Mouse (Mus musculus) gastrocnemius, adult 18-20 months (tissue): ENCODE results near the gene Rassf3. TPM values are rescaled to one million over a fixed set of nuclear protein-coding genes. Genes with fewer than 3 reads are reported as not detected.

Experiments used
- DNase-seq: peaks from one replicate; pipeline ENCODE4 v3.0.0; 2021; ENCODE audit warnings: low spot score
- total RNA-seq, 2 experiments: library from RNA; stranded (reverse); gene quantifications; 2 replicates each; pipeline ENCODE4 v1.2.3; 2021

Rassf3 gene
- total RNA-seq, 2 experiments from 2014 or later, result 34.7 to 47.5 TPM

DNA sequence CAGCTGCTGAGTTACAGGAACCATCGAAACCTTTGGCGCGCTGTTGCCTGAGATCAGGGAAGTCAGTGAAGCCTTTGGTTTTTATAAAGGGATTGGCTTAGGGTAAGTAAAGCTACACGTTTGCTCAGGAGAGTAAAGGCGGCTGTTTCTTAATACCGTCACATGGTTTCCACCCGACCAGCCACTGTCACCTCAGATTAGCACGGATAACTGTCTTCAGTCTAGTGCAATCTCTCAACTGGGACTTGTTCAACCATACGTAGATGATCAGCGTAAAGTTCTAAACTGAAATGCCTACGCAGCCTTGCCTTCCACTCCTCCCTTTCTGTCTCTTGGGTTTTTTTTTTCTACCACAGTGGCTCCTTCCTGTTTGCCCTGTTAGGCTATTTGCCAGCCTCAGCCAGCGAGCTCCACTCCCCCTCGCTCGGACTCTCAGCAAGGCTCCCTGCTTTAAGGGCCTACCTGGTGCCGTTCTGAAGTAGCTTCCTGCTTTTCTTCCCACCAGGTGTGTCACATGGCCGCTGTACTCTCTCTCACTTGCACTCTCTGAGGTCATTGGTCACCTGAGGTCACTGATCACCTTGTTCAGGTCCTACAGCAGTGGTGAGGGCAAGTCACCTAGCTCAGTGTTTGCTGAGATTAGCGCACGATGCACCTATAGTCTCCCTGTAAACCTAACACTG is 107.2 kb downstream of the Rassf3 start:
- no peak for DNase-seq

DNA sequence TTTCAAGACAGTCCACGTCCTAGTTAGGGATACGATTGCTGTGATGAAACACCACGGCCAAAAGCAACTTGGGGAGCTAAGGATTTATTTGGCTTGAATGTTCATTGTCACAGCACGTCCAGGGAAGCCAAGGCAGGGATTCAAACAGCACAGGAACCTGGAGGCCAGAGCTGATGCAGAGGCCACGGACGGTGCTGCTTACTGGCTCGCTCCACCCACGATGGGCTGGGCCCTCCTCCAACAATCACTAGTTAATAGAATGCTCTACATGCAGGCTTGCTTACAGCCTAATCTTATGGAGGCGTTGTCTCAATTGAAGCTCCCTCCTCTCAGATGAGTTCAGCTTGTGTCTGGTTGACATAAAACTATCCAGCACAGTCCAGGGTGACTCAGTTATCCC is 108.4 kb downstream of the Rassf3 start:
- no peak for DNase-seq

DNA sequence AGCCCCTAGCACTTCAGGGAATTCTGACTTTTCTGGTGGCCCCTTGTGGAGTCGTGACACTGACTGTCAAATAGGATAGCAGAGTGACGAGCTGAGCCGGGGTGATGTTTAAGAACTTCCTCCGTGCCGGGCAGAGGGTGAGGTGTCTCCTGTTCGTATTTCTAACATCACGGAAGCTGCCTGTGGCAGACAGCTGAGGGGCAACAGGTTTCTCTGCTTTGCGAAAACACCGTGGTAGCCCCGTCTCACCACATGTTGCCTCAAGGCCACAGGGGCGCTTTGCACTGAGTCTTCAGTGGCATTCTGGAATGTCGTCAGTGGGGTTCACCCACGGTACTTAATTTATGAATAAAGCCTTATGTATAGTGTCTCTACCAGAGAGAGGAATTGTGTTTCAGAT is 108.9 kb downstream of the Rassf3 start:
- no peak for DNase-seq

DNA sequence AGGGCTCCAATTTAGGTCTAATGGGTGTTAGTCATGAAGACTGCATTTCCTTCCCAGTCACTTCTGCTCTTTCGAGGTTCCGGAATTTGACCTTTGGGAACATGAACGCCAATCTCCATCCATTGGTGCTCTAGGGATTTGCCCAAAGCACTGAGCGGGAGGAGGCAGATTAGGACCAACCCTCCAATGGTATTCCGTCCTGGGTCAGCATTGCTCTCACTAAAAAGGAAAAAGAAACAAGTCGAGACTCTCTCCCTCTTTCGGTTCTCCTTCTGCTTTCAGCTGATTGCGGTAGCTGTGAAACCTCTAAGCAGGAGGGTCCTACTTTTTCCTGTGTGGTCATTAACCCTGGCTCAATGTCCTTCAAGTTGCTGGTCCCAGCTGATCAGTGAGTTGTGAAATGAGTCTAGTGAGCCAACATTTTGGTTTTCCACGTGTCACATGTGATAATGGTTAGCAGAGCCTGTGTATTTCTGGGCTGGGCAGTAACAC is 110.3 kb downstream of the Rassf3 start:
- DNase-seq, result peak; percentile 48

DNA sequence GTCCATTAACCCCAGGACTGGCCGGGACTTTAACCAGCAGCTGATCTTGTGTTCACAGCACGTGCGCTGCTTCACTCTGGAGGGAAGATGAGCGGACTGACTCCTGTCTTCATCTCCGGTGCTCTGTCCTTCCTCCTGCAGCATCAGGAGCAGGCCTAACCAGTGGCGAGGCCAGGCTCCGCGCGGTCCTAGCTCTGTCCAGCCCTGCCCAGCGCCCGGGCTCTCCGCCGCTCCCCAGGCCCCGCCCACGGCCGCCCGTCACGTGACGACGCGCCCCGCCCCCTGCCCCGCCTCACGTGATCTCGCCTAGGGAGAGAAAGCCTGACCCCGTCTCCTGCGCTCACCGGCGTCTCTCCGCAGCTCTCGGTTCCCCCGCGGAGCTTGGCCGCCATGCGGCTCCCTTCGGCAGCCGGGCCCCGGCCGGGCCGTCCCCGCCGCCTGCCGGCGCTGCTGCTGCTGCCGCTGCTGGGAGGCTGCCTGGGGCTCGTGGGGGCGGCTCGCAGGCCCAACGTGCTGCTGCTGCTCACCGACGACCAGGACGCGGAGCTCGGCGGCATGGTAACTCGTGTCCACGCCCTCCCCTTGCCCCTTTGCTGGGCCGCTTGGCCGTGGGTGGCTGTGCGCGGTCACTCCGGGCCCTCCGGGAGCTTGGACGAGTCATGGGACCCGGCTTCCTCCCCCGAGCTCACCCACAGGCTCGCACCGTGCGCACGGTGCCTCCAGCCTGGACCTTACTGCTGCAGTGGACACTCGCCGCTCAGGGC is 111.2 kb downstream of the Rassf3 start, which contains the start of gene Gns:
Gns (plus strand) TSS at position 290 of the 764 bp plus-strand sequence.
- peak; percentile 79 for DNase-seq

DNA sequence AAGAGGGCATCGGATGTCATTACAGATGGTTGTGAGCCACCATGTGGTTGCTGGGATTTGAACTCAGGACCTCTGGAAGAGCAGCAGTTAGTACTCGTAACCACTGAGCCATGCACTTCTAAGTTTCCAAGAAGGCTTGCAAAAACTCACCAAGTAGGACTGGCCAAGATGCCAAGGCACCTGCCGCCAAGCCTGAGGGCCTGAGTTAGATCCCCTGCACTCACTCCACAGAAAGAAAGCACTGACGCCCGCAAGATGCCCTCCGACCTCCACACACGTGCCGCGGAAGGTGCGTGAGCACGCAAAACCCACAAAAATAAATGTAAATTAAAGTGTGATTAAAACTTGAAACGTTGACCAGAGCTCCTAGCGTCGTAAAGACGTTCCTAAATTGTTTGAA is 111.8 kb downstream of the Rassf3 start:
- no peak for DNase-seq

DNA sequence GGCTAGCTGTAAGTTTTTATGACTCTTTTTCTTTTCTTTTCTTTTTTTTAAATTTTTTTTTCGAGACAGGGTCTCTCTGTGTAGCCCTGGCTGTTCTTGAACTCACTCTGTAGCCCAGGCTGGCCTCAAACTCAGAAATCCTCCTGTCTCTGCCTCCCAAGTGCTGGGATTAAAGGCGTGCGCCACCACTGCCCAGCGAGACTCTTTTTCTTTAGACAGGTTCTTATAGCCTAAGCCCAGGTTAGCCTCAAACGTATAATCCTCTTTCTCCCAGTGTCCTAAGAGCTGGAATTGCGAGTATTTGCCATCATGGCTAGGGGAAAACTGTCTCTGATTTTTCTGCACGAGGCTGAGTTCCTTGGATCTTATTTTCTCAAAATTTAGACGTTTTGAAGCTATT is 112.9 kb downstream of the Rassf3 start:
- no peak for DNase-seq

DNA sequence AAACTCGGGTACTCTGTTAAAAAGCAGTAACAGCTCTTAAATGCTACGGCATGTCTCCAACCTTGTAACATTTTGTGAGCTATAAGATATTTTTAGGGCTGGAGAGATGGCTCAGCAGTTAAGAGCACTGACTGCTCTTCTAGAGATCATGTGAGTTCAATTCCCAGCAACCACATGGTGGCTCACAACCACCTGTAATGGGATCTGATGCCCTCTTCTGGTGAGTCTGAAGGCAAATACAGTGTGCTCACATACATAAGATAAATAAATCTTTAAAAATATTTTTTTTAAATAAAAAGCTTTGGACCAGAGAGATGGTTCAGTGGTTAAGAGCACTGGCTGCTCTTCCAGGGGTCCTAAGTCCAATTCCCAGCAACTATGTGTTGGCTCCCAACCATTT is 115.8 kb downstream of the Rassf3 start:
- no peak for DNase-seq

Other genes starting within 250 kb of the Rassf3 start
- gene Tbc1d30, start 125.1 kb downstream of the Rassf3 start, total RNA-seq, result under 1 TPM; 0.17 to 0.48 TPM
- gene Gns, start 111.3 kb downstream of the Rassf3 start, total RNA-seq, result 10 to 100 TPM; 26.8 to 29.2 TPM
- 10 to 100 TPM in 1 of 2 experiments, 1 to 10 TPM in 1; 9.0 to 10.2 TPM for gene Tbk1, start 110.4 kb upstream of the Rassf3 start, total RNA-seq
- gene Xpot, start 150.0 kb upstream of the Rassf3 start, total RNA-seq, result 10 to 100 TPM; 23.9 to 27.7 TPM
- gene D930020B18Rik, start 165.2 kb upstream of the Rassf3 start, total RNA-seq, result not detected